Mouse (Mus musculus): ENCODE results near the gene Uba7. TPM values are rescaled to one million over a fixed set of nuclear protein-coding genes. Genes with fewer than 3 reads are reported as not detected.

Gene Uba7
- polyA plus RNA-seq, 1 experiment from 2014 or later, result 47.7 TPM

DNA sequence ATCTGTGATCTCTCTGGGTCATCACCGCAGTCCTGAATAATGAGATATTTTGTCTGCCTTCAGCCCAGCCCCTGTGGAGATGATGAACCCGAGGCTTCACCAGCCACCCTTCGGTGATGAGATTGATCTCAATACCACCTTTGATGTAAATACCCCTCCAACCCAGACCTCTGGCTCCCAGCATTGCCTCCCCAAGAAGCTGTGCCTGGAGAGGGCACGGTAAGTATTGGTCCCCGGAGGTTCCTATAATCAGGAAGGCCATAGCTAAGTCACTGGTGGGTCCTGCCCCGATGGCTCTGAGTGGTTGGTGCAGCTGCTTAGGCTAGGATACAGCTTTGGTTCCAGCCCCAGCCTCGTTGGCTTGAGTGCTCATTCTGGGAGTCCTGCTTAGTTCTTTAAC is 6.8 kb upstream of the Uba7 start:
- Histone ChIP-seq H3K9me3 (replicated peaks; ENCODE audit: control insufficient read depth, low read length) (no peaks in the 10 kb centered on the region), H3K36me3 (ENCODE audit: control insufficient read depth, insufficient read depth) (peaks cover 7% of the 10 kb centered on the region), H3K4me1 (ENCODE audit: control insufficient read depth, low read depth, low read length) (peaks cover 38% of the 10 kb centered on the region), H3K9ac (ENCODE audit: low read depth, low read length) (no peak overlapping the region), H3K27ac (ENCODE audit: low read length) (no peak overlapping the region), H3K4me3 (ENCODE audit: low read depth, low read length) (no peak overlapping the region), H3K27me3 (ENCODE audit: control insufficient read depth, insufficient read depth, low read depth, low read length) (no peaks in the 10 kb centered on the region), H3K4me2 (ENCODE audit: low read depth, low read length) (no peak overlapping the region)
- 85% methylated on average over 7 of the region's 7 CpGs for WGBS (ENCODE audit: insufficient replicate concordance)
- ATAC-seq (ENCODE audit: low read depth), result no peak

DNA sequence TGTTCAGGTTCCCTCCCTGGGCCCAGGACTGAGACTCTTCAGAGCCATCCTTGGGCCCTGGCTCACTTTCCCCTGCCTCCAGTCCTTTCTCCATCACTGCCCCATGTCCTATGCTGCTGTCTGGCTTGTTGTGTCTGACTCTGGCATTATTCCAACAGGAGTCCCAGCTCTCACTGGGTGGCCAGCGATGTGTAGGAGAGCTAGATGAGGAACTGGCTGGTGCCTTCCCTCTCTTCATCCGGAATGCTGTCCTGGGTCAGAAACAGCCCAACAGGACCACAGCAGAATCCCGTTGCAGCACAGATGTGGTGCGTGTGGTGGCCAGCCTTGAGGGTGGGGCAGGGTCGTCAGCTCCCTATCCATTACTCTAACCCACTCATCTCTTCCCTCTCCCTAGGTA is 5.0 kb upstream of the Uba7 start:
- no peaks in the 10 kb centered on the region for H3K9me3 ChIP-seq (replicated peaks; ENCODE audit: control insufficient read depth, low read length)
- ATAC-seq (ENCODE audit: low read depth), result no peak
- H3K9ac ChIP-seq (ENCODE audit: low read depth, low read length), result no peak overlapping the region
- no peaks in the 10 kb centered on the region; the same call in none of the 2 replicates for H3K36me3 ChIP-seq (ENCODE audit: control insufficient read depth, insufficient read depth)
- H3K4me3 ChIP-seq (ENCODE audit: low read depth, low read length), result no peak overlapping the region
- no peak overlapping the region; the same call in 1 of the 2 replicates for H3K27ac ChIP-seq (ENCODE audit: low read length)
- peaks cover 46% of the 10 kb centered on the region for H3K4me1 ChIP-seq (ENCODE audit: control insufficient read depth, low read depth, low read length)
- 91% methylated on average over 5 of the region's 5 CpGs for WGBS (ENCODE audit: insufficient replicate concordance)
- no peak overlapping the region for H3K4me2 ChIP-seq (ENCODE audit: low read depth, low read length)
- H3K27me3 ChIP-seq (ENCODE audit: control insufficient read depth, insufficient read depth, low read depth, low read length), result no peaks in the 10 kb centered on the region

DNA sequence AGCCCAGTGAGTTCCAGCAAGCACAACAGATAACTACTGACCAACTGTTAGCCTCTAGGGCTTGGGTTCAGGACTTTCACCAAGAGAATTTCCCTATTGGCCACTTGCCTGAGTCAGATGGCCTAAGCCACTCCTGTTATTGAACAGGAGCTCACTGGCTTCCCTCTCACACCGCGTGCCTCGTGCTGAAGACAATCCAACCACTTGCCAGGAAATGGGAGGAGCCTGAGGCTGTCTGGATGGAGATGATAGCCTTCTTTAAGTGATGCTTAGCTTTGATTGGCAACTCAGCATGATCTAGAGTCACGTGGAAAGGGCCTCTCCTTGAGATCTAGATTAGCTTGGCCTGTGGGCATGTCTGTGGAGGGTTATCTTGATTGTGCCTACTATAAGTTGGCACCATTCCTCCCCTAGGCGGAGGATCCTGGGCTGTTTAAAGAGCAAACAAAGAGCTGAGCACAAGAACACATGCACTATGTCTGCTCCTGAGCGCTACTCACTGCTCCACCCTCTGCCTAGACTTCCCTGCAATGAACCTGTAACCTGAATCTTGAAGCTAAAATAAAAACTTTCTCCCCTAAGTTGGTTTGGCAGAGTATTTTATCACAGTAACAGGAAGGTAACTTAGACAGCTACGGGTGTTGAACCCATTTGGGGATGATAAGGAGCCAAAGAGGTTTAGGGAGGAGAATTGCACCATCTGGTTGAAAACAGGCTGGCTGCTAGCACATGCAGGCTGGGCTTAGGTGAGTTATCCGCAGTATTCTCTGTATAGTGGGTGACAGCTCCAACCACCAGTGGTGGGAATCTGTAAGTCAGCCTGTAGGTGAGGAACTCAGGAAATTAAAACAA is 3.4 kb upstream of the Uba7 start:
- H3K27me3 ChIP-seq (ENCODE audit: control insufficient read depth, insufficient read depth, low read depth, low read length), result no peaks in the 10 kb centered on the region
- peaks cover 56% of the 10 kb centered on the region for H3K4me1 ChIP-seq (ENCODE audit: control insufficient read depth, low read depth, low read length)
- H3K4me3 ChIP-seq (ENCODE audit: low read depth, low read length), result peak overlapping the region; percentile 7; the same call in 1 of the 2 replicates
- ATAC-seq (ENCODE audit: low read depth), result peak; percentile 84
- H3K9ac ChIP-seq (ENCODE audit: low read depth, low read length), result peak overlapping the region; percentile 51
- H3K4me2 ChIP-seq (ENCODE audit: low read depth, low read length), result peak overlapping the region; percentile 46
- WGBS (ENCODE audit: insufficient replicate concordance), result 15% methylated on average over 8 of the region's 8 CpGs
- H3K9me3 ChIP-seq (replicated peaks; ENCODE audit: control insufficient read depth, low read length), result no peaks in the 10 kb centered on the region
- no peaks in the 10 kb centered on the region; the same call in none of the 2 replicates for H3K36me3 ChIP-seq (ENCODE audit: control insufficient read depth, insufficient read depth)
- peak overlapping the region; percentile 99 for H3K27ac ChIP-seq (ENCODE audit: low read length)

DNA sequence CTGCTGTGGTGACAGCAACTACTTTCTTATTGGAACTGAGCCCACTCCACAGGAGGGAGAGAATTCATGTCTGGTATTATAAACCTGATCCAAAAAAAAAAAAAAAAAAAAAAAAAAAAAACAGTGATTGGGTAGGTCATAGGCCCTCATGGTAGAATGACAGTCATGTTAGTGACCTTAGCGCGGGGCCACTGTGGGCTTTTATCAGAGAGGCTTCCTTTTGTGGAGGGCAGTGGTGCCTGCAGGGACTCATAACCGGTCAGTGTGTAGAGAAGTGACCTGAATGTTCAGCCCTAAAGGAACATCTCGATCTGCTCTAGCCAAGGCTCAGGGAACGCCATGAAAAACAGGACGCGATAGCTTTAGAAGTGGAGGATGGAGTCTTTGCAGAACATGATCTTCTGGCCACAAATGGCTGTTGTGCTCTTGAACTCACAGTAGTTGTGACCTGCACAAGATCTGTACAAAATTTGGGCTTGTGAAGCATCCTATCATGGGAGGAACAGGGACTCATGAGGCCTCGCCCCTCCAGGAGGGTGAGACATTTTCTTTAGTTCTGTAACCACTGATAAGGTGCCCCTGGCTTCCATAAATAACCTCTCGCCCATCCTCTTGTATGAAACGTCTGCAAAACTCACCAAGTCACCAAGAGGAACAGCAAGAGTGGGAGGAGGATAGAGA is 674 bp upstream of the Uba7 start:
- Histone ChIP-seq H3K27ac (ENCODE audit: low read length) (peak overlapping the region; percentile 99), H3K27me3 (ENCODE audit: control insufficient read depth, insufficient read depth, low read depth, low read length) (no peaks in the 10 kb centered on the region), H3K4me2 (ENCODE audit: low read depth, low read length) (peak overlapping the region; percentile 82), H3K4me3 (ENCODE audit: low read depth, low read length) (peak overlapping the region; percentile 74), H3K36me3 (ENCODE audit: control insufficient read depth, insufficient read depth) (peaks cover 24% of the 10 kb centered on the region), H3K9ac (ENCODE audit: low read depth, low read length) (peak overlapping the region; percentile 86), H3K4me1 (ENCODE audit: control insufficient read depth, low read depth, low read length) (peaks cover 76% of the 10 kb centered on the region), H3K9me3 (replicated peaks; ENCODE audit: control insufficient read depth, low read length) (no peaks in the 10 kb centered on the region)
- peak; percentile 72 for ATAC-seq (ENCODE audit: low read depth)
- WGBS (ENCODE audit: insufficient replicate concordance), result 20% methylated on average over 10 of the region's 10 CpGs

DNA sequence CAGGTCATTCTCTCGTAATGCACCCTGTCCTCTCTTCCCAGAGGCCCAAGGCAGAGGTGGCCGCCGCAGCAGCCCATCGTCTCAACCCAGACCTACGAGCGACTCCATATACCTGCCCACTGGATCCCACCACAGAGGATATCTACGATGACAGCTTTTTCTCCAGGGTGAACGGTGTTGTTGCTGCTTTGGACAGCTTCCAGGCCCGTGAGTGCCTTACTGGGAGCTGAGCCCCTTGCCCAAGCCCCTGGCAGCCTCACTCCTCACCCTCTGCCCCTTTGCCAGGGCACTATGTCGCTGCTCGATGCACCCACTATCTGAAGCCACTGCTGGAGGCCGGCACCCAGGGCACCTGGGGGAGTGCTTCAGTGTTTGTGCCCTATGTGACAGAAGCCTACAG is 3.5 kb downstream of the Uba7 start:
- WGBS (ENCODE audit: insufficient replicate concordance), result 87% methylated on average over 12 of the region's 12 CpGs

DNA sequence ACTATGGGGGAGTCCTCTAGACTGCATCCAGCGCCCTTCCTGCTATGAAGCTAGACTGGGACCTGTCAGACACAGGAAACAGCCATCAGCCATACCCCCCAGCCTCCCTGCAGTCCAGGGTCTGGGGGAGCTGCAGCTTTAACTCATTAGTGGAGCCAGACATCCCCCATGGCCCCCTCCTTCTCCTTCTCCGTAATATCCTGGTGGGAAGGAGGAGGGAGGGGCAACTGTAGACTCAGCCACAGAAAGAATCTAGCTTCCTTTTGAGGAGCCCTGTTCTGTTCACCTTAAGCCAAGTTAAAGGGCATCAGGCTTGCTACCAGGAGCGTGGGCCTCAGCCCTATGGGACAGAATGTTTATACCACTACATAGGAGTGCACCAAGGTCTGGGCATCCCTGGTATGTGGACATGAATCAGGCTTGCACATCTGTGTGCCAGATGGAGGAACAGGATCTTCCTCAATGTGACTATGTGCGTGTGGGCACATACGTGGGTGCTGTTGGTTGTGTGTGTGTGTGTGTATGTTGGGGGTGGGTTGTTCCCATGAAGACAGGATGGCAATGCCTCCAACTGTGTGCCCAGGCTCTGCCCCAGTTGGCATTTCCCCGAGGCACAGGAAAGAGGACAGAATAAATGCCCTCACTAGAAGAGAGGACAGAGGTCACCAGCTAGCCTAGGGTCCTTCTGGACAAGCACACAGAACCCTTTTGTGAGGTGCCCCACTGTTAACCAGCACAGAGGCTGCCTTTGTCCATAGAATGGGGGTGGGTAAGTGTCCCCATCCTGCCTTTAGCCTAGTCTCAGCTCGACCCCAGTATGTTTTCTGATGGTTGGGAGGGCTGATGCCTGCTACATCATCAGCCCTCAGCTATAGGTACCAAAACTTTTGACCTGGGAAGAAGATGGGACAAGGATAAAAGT is 6.6 kb downstream of the Uba7 start:
- Histone ChIP-seq H3K9me3 (replicated peaks; ENCODE audit: control insufficient read depth, low read length) (no peaks in the 10 kb centered on the region), H3K27me3 (ENCODE audit: control insufficient read depth, insufficient read depth, low read depth, low read length) (no peaks in the 10 kb centered on the region), H3K27ac (ENCODE audit: low read length) (peak overlapping the region; percentile 96), H3K36me3 (ENCODE audit: control insufficient read depth, insufficient read depth) (peaks cover 64% of the 10 kb centered on the region), H3K4me2 (ENCODE audit: low read depth, low read length) (peak overlapping the region; percentile 97), H3K4me1 (ENCODE audit: control insufficient read depth, low read depth, low read length) (peaks cover 79% of the 10 kb centered on the region), H3K9ac (ENCODE audit: low read depth, low read length) (peak overlapping the region; percentile 90), H3K4me3 (ENCODE audit: low read depth, low read length) (peak overlapping the region; percentile 91)
- ATAC-seq (ENCODE audit: low read depth), result no peak
- 33% methylated on average over 7 of the region's 7 CpGs for WGBS (ENCODE audit: insufficient replicate concordance)

More for the DNA sequence above, 3.5 kb downstream of the Uba7 start:
- H3K27ac ChIP-seq (ENCODE audit: low read length), result no peak overlapping the region; the same call in 1 of the 2 replicates
- H3K4me3 ChIP-seq (ENCODE audit: low read depth, low read length), result no peak overlapping the region
- H3K9me3 ChIP-seq (replicated peaks; ENCODE audit: control insufficient read depth, low read length), result no peaks in the 10 kb centered on the region
- ATAC-seq (ENCODE audit: low read depth), result no peak
- H3K4me1 ChIP-seq (ENCODE audit: control insufficient read depth, low read depth, low read length), result peaks cover 82% of the 10 kb centered on the region
- no peak overlapping the region for H3K9ac ChIP-seq (ENCODE audit: low read depth, low read length)
- peaks cover 57% of the 10 kb centered on the region for H3K36me3 ChIP-seq (ENCODE audit: control insufficient read depth, insufficient read depth)
- no peaks in the 10 kb centered on the region for H3K27me3 ChIP-seq (ENCODE audit: control insufficient read depth, insufficient read depth, low read depth, low read length)
- H3K4me2 ChIP-seq (ENCODE audit: low read depth, low read length), result no peak overlapping the region

DNA sequence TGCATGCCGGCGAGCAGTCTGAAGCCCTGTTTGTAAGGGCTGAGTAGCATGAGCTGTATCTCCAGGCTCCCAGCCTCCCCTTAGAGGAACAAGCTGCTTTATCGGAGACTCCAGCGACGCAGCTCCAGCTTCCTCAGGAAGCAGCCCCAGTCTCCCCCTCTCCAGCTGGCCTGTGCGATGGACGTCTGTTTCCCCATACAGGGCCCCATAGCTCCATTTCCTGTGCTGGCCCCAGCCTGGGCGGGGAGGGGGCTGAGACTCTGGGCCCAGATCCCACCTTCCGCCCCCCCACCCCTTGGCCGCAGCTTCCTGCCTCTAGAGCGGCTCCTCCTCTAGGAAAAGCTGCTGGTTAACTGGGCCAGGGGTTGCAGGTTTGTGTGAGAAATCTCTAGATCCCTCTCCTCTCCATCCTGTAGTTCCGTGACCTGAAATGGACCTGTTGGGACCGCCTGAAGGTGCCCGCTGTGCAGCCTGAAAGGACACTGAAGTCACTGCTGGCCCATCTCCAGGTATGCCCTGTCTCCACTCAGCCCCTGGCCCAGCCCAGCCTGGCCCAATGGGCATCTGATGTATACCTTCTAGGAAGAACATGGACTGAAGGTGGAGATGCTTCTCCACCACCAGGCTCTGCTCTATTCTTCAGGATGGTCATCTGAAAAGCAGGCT is 7.5 kb downstream of the Uba7 start, which contains the start of gene Gm20661:
TSS of gene Gm20661 (plus strand) at position 378 of the 666 bp plus-strand sequence.
- Histone ChIP-seq H3K4me3 (ENCODE audit: low read depth, low read length) (peak within 1 kb of the TSS; percentile 91), H3K4me1 (ENCODE audit: control insufficient read depth, low read depth, low read length) (peaks cover 70% of the 10 kb centered on the region), H3K9ac (ENCODE audit: low read depth, low read length) (peak within 1 kb of the TSS; percentile 90), H3K4me2 (ENCODE audit: low read depth, low read length) (peak within 1 kb of the TSS; percentile 97), H3K36me3 (ENCODE audit: control insufficient read depth, insufficient read depth) (peaks cover 57% of the 10 kb centered on the region), H3K9me3 (replicated peaks; ENCODE audit: control insufficient read depth, low read length) (no peaks in the 10 kb centered on the region), H3K27ac (ENCODE audit: low read length) (peak within 1 kb of the TSS; percentile 96), H3K27me3 (ENCODE audit: control insufficient read depth, insufficient read depth, low read depth, low read length) (no peaks in the 10 kb centered on the region)
- WGBS (ENCODE audit: insufficient replicate concordance), result 16% methylated on average over 14 of the region's 14 CpGs
- peak; percentile 73 for ATAC-seq (ENCODE audit: low read depth)

DNA sequence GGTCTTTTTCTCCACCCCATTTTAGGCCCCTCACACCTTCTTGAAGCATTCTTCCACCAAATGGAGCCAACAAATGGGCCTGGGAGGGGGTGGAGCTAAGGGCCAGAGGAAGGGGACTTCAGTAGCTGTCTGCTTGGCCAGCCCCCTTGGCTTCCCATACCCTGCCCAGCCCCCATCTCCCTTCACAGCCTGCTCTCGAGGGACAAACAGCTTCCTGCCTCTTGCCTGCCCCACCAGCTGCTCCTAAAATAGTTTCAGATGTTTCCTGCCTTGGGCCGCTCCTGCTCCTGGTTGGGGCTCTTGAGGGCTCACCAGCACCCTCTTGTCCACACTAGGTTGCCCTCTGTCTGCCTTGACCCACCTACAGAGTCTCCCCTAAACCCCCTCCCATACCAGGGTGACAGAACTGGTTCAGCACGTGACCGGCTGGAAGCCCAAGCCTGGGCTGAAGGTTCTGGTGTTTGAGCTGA is 8.2 kb downstream of the Uba7 start:
- WGBS (ENCODE audit: insufficient replicate concordance), result 8% methylated on average over 4 of the region's 4 CpGs
- Histone ChIP-seq H3K9ac (ENCODE audit: low read depth, low read length) (peak overlapping the region; percentile 90), H3K36me3 (ENCODE audit: control insufficient read depth, insufficient read depth) (peaks cover 52% of the 10 kb centered on the region), H3K9me3 (replicated peaks; ENCODE audit: control insufficient read depth, low read length) (no peaks in the 10 kb centered on the region), H3K4me2 (ENCODE audit: low read depth, low read length) (peak overlapping the region; percentile 97), H3K27ac (ENCODE audit: low read length) (peak overlapping the region; percentile 96), H3K4me1 (ENCODE audit: control insufficient read depth, low read depth, low read length) (peaks cover 67% of the 10 kb centered on the region), H3K27me3 (ENCODE audit: control insufficient read depth, insufficient read depth, low read depth, low read length) (no peaks in the 10 kb centered on the region), H3K4me3 (ENCODE audit: low read depth, low read length) (peak overlapping the region; percentile 91)
- ATAC-seq (ENCODE audit: low read depth), result no peak
